9 mouse cellular contexts compared by ENCODE assay signal in genomic region chr2:167925841-167926800, GRCm38 (mm10). TPM values are rescaled to one million over a fixed set of nuclear protein-coding genes. Genes with fewer than 3 reads are reported as not detected.
DNase-seq lines count a peak whose midpoint lies in the region; ATAC-seq and TF ChIP-seq lines count a peak whose summit lies in the region.
"Had no signal": no experiment of that assay in that cellular context is flagged by ENCODE, and none has a peak within 500 bp of the region (broad histone marks: within the 10 kb centered on the region; RNA-seq: fewer than 3 reads in every experiment).

No protein-coding gene starts in this region.

- 88% methylated on average over 11 of the region's 11 CpGs for WGBS in hindbrain, embryonic 15.5 days
- 85% methylated on average over 11 of the region's 11 CpGs for WGBS in hindbrain, embryonic 12.5 days
- 58% methylated on average over 11 of the region's 11 CpGs for WGBS in liver, postnatal 0 days (ENCODE audit: insufficient replicate concordance)
- WGBS in midbrain, postnatal 0 days, result 86% methylated on average over 11 of the region's 11 CpGs

- H3K27ac ChIP-seq in hindbrain, embryonic 15.5 days (replicated peaks), result 0 out of 2 replicates have a peak overlapping the region, but pooled peaks have one; percentile 57
- no peak overlapping the region for H3K27ac ChIP-seq in hindbrain, embryonic 12.5 days
- H3K27ac ChIP-seq in liver, postnatal 0 days (ENCODE audit: low read depth), result peak overlapping the region; percentile 89
- no peak overlapping the region for H3K27ac ChIP-seq in midbrain, postnatal 0 days (ENCODE audit: low read depth, low read length)

- H3K4me1 ChIP-seq in hindbrain, embryonic 15.5 days (replicated peaks), result peaks cover 10% of the 10 kb centered on the region
- peaks cover 5% of the 10 kb centered on the region for H3K4me1 ChIP-seq in hindbrain, embryonic 12.5 days
- peaks cover 26% of the 10 kb centered on the region for H3K4me1 ChIP-seq in liver, postnatal 0 days (ENCODE audit: insufficient read depth)
- no peaks in the 10 kb centered on the region for H3K4me1 ChIP-seq in midbrain, postnatal 0 days (ENCODE audit: insufficient read depth, low read length)

- DNase-seq in 416B (ENCODE audit: low read depth), result peak; percentile 67
- no peak for DNase-seq in liver, postnatal 0 days
- DNase-seq in midbrain, postnatal 0 days (ENCODE audit: low spot score), result no peak
- no peak for DNase-seq in left cerebral cortex, postnatal 14 days (ENCODE audit: low spot score in 2 of 2)
- DNase-seq in embryo, embryonic 11 days, result no peak

- TF ChIP-seq CTCF in liver, postnatal 0 days (IDR thresholded peaks at IDR 0.05; ENCODE audit: low read depth), result no peak
- TF ChIP-seq CTCF in midbrain, postnatal 0 days (IDR thresholded peaks at IDR 0.05), result no peak

- no peak overlapping the region for H3K9ac ChIP-seq in hindbrain, embryonic 15.5 days
- no peak overlapping the region for H3K9ac ChIP-seq in hindbrain, embryonic 12.5 days
- no peak overlapping the region for H3K9ac ChIP-seq in liver, postnatal 0 days (replicated peaks)
- no peak overlapping the region for H3K9ac ChIP-seq in midbrain, postnatal 0 days (replicated peaks; ENCODE audit: low read length, poor library complexity, severe bottlenecking)

- intact Hi-C loops in left cerebral cortex, postnatal 14 days (cut with DNase I), result loop anchor here (10.0 kb wide), 1 partner anchor 159 kb away; the partner anchor contains the start of gene Pard6b

- H3K9me3 ChIP-seq in hindbrain, embryonic 15.5 days, result no peaks in the 10 kb centered on the region
- H3K9me3 ChIP-seq in hindbrain, embryonic 12.5 days (replicated peaks), result no peaks in the 10 kb centered on the region
- H3K9me3 ChIP-seq in liver, postnatal 0 days (ENCODE audit: low read length), result no peaks in the 10 kb centered on the region
- H3K9me3 ChIP-seq in midbrain, postnatal 0 days (ENCODE audit: low read length), result no peaks in the 10 kb centered on the region
- H3K9me3 ChIP-seq: embryonic facial prominence, embryonic 13.5 days had no signal

- H3K27me3 ChIP-seq in hindbrain, embryonic 15.5 days, result no peaks in the 10 kb centered on the region
- no peaks in the 10 kb centered on the region for H3K27me3 ChIP-seq in hindbrain, embryonic 12.5 days
- H3K27me3 ChIP-seq in liver, postnatal 0 days (ENCODE audit: insufficient read depth, low read length), result no peaks in the 10 kb centered on the region
- H3K27me3 ChIP-seq in midbrain, postnatal 0 days (ENCODE audit: insufficient read depth, low read length), result no peaks in the 10 kb centered on the region
- H3K27me3 ChIP-seq: embryonic facial prominence, embryonic 13.5 days had no signal

- ATAC-seq in hindbrain, embryonic 15.5 days (ENCODE audit: low FRiP score, low read depth), result no peak
- no peak for ATAC-seq in hindbrain, embryonic 12.5 days (ENCODE audit: low FRiP score)
- 0 out of 2 replicates have a peak, but pooled peaks have one; percentile 10 for ATAC-seq in common myeloid progenitor, adult 5-6 weeks (replicated peaks; ENCODE audit: low read depth, poor library complexity, severe bottlenecking)
- ATAC-seq in liver, postnatal 0 days, result no peak
- ATAC-seq in midbrain, postnatal 0 days (ENCODE audit: low FRiP score), result no peak

- H3K4me3 ChIP-seq in hindbrain, embryonic 15.5 days, result no peak overlapping the region
- H3K4me3 ChIP-seq in hindbrain, embryonic 12.5 days, result no peak overlapping the region
- no peak overlapping the region for H3K4me3 ChIP-seq in liver, postnatal 0 days (ENCODE audit: low read depth, low read length)
- no peak overlapping the region for H3K4me3 ChIP-seq in midbrain, postnatal 0 days (ENCODE audit: low read depth, low read length)

- no peaks in the 10 kb centered on the region for H3K36me3 ChIP-seq in hindbrain, embryonic 15.5 days
- H3K36me3 ChIP-seq in hindbrain, embryonic 12.5 days, result no peaks in the 10 kb centered on the region
- H3K36me3 ChIP-seq in liver, postnatal 0 days (replicated peaks; ENCODE audit: insufficient read depth, low read length), result no peaks in the 10 kb centered on the region
- H3K36me3 ChIP-seq in midbrain, postnatal 0 days (ENCODE audit: insufficient read depth, low read length), result no peaks in the 10 kb centered on the region
- H3K36me3 ChIP-seq: embryonic facial prominence, embryonic 13.5 days had no signal

- no peak for TF ChIP-seq EP300 in liver, postnatal 0 days (IDR thresholded peaks at IDR 0.05; ENCODE audit: low read depth)

- no peak overlapping the region for H3K4me2 ChIP-seq in hindbrain, embryonic 15.5 days
- no peak overlapping the region for H3K4me2 ChIP-seq in hindbrain, embryonic 12.5 days (replicated peaks)
- peak overlapping the region; percentile 78; the same call in 1 of the 2 replicates for H3K4me2 ChIP-seq in liver, postnatal 0 days (ENCODE audit: low read depth, low read length)
- H3K4me2 ChIP-seq in midbrain, postnatal 0 days (ENCODE audit: low read depth, low read length, poor library complexity, severe bottlenecking), result no peak overlapping the region; the same call in 1 of the 2 replicates

RNA-seq across cellular contexts. Expression of gene Ptpn1, which starts 5.7 kb away (rescaled TPM):
- polyA plus RNA-seq in hindbrain, embryonic 15.5 days (2015; fragmentation: Nextera tagmentation; extraction: Ambion mirVana), result 69.5 and 77.5 TPM in 2 replicates
- 96.9 and 118 TPM in 2 replicates for polyA plus RNA-seq in hindbrain, embryonic 12.5 days (2016; fragmentation: Nextera tagmentation; extraction: Ambion mirVana)
- 33.2 and 63.6 TPM in 2 replicates for total RNA-seq in common myeloid progenitor, adult 5-6 weeks (2017)
- polyA plus RNA-seq in liver, postnatal 0 days (2015; fragmentation: Nextera tagmentation; extraction: Ambion mirVana), result 31.4 and 32.4 TPM in 2 replicates
- total RNA-seq in midbrain, postnatal 0 days (2014; rRNA removed), result 36.8 and 42.7 TPM in 2 replicates
- polyA plus RNA-seq in midbrain, postnatal 0 days (2015; fragmentation: Nextera tagmentation; extraction: Ambion mirVana), result 54.3 and 59.1 TPM in 2 replicates
- total RNA-seq in left cerebral cortex, postnatal 14 days (2021), result 10 to 100 TPM; 62.3 to 66.7 TPM

Comparison
In these comparisons a context has a peak if more than half of its experiments do, and no peak if none do; other contexts are left out.
1. H3K27ac ChIP-seq: peak in hindbrain, embryonic 15.5 days (single experiment) and liver, postnatal 0 days (single experiment); none in hindbrain, embryonic 12.5 days (single experiment) and midbrain, postnatal 0 days (single experiment).